Mouse (Mus musculus): ENCODE data around the gene Tspoap1.

The Tspoap1 gene

DNA sequence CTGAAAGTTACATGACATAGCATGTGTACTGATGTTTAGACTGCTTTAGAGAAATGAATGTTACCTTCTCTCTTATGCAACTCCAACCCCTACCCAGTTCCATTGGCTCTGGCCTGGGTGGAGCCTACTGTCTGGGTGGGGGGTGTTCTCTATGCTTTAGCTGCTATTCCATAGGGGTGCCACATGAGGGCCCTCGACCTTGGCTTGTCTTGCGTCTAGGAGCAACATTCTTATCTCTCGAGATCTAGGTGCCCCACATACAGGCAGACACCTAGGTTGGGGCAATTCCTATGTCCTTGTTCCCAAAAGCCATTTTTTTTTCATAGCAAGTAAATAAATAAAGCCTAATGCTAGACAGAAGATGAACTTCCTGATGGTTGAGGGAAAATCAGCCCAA is 734 bp upstream of the Tspoap1 start:
- DNase-seq (ENCODE audit: low spot score in 2 of 2): no peak

DNA sequence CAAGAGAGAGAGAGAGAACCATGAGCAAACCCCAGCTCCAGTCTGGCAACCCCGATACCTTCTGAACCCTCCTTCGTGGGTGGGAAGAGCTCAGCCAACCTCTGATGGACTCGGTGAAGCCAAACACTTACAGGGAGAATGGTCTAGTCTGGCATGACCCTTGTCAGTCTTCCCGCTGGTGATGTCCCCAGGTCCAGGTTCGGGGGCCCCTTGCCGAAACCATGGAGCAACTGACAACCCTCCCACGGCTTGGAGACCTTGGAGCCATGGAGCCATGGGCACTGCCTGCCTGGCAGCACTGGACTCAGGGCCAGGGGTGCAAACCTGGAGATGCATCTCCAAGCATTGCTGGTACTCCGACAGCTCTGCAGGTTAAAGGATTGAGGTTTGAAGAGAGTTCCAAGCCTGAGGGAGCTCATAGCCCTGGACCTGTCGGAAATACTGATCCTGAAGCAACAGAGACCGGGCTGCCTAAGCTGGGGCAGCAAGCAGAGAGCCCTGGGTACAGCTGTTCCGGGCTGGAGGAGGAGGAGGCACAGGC is 910 bp downstream of the Tspoap1 start:
- DNase-seq (ENCODE audit: low spot score in 2 of 2): no peak

DNA sequence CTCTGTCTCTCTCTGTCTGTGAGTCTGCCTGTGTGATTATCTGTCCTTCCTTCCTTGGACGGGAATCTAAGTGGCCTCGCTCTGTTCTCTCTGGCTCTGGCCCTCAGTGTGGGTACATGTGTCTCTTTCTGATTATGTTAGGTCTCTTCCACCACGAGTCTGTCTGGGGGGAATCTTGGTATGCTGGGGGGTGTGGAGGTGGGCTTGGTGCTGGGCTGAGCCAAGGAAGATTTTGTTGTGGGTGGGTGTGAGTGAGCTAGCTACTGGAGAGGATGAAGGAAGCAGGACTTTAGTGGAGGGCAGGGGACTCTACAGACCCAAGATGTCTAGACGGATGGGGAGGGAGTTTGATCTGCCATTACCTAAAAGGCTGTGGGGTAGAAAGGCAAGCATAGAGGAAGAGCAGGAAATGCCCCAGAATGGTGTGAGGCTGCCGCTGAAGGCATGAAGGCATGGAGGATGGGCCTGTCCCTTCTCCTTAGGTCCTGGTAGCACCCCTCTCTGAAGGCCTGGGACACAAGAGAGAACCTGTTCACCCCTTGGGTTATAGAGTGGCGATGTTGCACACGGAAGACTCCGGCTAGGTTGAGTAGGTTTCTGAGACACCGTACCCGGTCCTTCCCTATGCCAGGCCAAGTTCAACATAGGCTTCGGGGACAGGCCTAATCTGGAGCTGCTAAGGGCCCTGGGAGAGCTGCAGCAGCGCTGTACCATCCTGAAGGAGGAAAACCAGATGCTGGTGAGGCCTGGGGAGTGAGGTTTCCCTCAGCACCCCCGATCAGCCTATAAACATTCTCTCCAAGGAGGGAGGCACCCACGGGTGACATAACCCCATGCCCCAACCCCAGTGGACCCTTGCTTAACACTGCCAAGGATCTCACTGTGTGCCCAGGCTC is 1.7 kb downstream of the Tspoap1 start:
- DNase-seq (ENCODE audit: low spot score in 2 of 2): no peak

DNA sequence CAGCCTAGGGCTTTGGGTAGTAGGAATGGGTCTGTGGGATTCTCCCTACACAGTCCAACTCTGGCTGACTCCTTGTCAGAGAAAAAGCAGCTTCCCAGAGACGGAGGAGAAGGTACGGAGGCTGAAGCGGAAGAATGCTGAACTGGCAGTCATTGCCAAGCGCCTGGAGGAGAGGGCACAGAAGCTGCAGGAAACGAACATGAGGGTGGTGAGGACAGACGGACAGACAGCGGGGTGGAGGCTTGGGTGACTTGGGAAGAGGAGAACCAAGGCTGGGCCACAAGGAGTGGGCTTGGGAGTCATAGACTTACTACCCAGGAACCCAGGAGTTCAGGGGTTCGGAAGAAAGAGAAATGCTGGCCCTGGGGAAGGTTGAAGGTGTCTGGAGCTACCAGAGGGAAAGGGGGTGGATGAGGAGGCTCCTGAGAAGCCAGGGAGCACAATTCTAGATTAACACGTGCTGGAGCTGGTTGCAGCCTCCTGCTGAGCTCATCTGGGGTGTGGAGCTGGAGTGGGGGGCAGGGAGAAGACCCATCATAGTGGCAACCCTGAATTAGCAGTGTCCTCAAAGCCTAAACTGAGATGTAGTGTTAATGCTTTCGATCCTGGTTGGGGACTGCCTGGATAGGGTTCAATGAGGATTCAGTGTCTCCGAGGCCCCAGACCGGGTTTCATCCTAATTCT is 2.5 kb downstream of the Tspoap1 start:
- DNase-seq (ENCODE audit: low spot score in 2 of 2): peak in 1 of 2 experiments; percentile 41

DNA sequence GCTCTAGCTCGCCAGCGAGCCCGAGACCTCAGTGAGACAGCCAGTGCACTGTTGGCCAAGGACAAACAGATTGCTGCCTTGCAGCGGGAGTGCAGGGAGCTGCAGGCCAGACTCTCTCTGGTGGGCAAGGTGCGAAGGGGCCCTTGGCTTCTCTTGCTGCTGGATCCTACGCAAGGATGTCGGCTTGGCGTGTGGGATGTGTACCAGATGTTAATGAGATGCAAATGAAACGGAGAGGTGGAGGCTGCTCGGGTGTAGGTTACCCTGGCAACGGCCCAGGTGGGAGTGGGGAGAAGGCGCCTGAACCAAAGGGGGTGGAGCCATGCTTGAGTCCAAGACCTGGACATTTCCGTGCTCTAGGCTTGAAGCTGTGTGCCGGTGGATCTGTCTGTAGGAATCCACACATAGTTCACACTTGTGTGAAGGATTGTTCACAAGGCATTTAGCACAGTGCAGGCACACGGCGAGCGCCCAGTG is 3.2 kb downstream of the Tspoap1 start:
- DNase-seq (ENCODE audit: low spot score in 2 of 2): peak; percentile 69 to 78

DNA sequence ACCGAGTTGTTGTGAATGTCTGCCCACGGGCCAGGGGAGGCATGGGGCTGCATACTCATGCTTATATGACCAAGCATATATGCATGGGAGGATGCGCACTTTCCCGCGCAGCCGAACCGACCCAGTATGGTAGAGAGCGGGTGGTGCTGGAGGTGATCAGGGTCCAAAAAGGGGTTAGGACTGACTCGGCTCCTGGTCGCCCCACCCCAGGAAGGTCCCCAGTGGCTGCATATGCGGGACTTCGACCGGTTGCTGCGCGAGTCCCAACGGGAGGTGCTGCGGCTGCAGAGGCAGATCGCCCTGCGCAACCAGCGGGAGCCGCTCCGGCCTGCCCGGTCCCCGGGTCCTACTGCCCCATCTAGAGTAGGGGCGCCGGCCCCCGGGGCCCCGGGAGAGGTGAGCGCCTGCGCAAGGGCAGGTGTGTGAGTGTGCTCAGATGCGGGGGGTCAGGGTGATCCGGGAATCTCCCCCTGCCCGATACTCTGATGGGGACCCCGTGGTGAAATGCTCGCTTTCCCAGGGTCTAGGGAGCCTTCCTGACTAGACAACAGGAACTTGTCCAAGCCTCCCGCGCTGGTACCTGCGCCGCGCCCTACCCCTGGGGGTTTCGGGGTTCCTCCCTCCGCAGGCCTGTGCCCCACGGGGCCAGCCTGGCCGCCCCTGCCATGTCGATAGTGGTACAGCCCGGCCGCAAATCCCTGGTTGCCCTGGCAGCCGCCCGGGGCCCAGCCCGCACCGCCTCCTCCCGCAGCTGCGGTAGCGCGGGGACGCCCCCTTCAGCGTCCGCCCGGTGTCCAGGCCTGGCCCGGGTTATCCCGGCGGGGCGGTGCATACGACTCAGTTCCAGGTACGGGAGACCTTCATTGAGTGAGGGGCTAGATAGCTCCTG is 3.9 kb downstream of the Tspoap1 start:
- peak in 1 of 2 experiments; percentile 51 for DNase-seq (ENCODE audit: low spot score in 2 of 2)

DNA sequence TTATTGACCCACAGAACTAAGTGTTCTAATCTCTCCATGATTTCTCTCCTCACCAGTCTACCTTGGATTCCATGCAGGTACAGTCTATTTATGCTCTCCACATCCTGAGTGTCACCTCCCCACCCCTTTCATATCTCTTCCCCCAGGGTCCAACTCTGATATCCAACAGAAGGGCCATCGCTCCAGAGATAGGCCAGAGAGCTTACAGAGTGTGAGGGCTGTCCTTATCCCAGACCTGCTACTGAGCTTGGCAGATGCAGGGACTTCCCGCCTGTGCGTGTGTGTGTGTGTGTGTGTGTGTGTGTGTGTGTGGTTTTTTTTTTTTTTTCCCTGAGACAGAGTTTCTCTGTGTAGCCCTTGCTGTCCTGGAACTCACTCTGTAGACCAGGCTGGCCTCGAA is 8.4 kb downstream of the Tspoap1 start:
- DNase-seq (ENCODE audit: low spot score in 2 of 2): no peak

DNA sequence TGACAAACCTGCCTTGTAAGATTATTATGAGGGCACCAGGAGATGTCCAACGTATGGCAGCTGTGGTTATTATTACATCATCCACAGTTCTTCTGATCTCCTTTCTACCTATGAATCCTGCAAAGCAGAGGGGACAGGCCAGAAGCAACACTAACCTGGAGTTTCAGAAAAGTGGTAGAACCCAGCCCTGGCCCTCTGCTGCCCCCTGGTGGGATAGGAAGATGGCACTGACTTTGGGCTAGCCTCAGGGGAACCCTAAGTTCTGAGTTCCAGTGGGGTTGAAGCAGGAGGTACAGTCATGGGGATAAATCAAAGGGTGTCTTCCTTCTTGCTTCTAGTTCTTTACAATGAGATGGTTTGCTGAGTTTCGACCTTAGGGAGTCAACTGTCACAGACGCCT is 10.6 kb downstream of the Tspoap1 start:
- peak in 1 of 2 experiments; percentile 57 for DNase-seq (ENCODE audit: low spot score in 2 of 2)

DNA sequence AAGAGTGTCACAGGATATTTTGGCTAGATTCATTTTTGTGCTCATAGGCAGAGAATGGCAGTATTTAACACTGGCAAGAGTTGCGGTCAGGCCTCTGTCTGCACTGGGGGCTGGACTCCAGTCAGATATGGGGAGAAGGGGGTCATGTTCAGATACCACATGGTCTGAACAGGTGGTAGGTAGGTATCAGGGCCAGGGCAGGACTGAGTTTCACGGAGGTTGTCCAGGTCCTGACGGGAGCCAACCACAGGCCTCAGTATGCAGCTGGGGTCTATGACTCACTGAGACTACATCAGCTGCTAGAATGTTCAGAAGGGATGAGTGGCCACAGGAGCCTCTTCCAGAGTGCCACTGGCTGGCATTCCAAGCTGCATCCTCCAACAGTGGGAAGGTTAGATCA is 12.0 kb downstream of the Tspoap1 start:
- no peak for DNase-seq (ENCODE audit: low spot score in 2 of 2)

DNA sequence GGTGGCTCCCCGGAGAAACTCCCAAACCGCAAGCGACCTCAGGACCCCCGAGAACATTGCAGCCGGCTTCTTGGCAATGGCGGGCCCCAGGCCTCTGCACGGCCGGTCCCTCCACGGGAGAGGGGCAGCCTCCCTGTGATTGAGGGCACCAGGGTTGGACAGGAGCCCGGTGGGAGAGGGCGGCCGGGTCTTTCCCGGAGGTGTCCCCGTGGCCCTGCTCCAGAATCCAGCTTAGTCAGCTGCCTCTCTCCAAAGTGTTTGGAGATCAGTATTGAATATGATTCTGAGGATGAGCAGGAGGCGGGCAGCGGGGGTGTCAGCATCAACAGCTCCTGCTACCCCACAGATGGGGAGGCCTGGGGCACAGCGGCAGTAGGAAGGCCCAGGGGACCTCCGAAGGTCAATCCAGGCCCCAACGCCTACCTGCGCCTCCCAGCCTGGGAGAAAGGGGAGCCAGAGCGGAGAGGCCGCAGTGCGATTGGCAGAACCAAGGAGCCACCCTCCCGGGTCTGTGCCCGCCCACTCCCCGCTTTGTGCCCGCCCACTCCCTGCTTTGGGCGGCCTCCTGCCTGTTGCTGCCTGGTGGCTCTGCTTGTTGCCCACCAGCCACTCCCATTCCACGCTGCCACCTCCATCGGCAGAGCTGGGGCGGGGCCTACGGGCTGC is 17.9 kb downstream of the Tspoap1 start:
- DNase-seq (ENCODE audit: low spot score in 2 of 2): peak in 1 of 2 experiments; percentile 40

DNA sequence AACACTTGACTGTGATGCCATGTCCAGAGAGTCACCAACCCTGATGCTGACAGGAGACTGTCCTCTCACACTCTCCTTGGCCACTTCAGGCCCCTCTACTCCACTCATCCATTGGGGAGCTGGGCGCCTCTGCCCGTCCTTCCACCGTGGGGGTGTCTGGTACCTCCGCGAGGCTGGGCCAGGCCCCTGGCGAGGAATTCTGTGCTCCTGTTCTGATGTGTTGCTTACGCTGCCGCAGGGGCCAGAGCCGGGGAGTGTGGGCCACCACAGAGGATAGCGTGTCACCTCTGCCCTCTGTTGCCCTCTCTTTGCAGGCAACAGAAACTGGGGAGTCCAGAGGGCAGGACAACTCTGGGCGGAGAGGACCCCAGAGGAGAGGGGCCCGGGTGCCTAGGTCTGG is 18.6 kb downstream of the Tspoap1 start:
- no peak for DNase-seq (ENCODE audit: low spot score in 2 of 2)

DNA sequence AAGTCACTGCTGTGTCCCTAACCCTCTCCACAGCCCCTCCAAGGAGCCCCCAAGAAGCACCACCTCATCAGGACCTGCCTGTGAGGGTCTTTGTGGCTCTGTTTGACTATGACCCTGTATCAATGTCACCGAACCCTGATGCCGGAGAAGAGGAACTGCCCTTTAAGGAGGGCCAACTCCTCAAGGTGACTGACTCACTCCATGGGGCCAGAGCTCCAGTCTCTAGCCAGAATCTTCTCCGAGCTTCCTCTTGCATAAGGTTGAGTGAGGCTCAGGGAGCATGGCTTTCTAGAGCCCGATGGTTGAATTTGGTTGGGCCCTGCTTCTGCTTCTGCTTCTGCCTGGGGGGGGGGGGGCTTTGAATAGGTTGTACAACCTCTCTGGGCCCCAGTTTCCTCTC is 19.1 kb downstream of the Tspoap1 start:
- DNase-seq (ENCODE audit: low spot score in 2 of 2): no peak

DNA sequence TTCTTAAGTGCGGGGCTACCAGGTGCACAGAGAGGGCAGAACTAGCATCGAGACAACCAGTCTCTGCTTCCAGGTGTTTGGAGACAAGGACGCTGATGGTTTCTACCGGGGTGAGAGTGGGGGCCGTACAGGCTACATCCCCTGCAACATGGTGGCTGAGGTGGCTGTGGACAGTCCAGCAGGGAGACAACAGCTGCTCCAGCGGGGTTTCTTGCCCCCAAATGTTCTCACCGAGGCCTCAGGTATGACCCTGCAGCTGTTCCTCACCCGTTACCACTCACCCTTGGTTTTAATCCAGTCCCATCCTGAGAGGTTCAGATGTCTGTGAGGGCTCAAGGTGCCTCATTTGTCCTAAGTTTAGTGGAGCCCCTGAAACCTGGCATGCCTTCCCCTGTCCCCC is 19.8 kb downstream of the Tspoap1 start:
- no peak for DNase-seq (ENCODE audit: low spot score in 2 of 2)

DNA sequence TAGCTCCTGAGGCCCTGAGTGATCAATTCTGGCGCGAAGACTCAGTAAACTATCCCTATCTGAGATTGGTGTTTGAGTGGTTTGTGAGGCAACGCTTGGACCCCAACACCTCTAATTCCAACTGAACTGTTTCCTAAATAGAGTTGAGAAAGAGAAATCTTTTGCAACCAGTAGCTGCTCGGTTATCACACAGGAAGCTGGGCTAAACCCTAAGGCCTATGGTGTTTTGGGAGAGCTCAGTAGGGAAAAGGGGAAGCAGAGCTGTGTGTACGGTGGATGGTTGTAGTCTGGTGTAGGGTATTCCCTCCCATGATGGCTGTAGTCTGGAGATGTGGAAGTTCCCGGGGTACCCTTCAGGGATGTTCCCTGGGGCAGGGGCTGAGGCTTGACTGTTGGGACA is 29.7 kb downstream of the Tspoap1 start:
- no peak for DNase-seq (ENCODE audit: low spot score in 2 of 2)

DNA sequence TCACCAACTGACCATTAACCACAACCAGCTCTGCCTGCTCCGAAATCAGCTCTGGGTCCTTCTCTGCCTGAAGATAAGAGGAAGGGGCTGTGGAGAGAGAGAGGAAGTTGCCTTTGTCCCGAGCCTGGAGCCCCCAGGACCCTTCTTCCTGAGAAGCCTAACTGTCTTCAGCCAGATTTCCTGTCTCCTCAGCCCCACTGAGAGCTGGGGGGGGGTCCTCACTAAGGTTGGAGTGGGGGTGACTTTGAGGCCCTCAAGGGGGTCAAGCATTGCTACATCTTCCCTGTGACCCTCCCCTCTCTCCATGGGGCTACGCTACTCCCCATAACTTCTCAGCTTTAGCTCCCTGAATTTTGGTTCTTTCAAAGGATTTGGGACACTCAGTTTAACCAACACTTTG is 33.1 kb downstream of the Tspoap1 start, which contains the start of gene Mpo:
Gene Mpo, plus strand, starts transcription at position 122 of the 400 bp plus-strand sequence.
- no peak for DNase-seq (ENCODE audit: low spot score in 2 of 2)

DNA sequence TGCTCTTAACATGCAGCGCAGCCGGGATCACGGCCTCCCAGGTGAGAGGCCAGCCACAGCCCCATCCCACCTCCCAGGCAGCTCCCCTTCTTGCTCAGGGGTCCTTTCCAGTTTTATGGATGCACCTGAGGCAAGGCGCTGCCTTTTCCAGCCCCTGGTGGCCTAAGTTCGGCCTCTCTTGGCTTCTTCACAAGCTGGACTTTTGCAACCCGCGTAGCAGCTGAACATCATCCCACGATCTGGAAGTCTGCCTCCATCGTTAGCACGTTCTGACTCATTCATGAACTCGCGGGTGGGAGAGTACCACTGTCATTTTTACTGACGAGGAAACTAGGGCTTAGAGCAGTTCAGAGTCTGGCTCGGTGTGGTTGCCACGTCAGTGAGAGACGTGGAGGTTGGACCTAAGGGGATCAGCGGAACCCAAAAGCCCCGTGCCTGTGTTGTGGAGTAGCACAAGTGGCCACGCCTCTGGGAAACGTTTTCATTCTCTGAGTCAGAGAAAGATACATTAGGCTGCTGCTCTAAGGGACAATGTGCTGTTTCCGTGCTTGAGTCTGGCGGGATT is 41.5 kb downstream of the Tspoap1 start:
- DNase-seq (ENCODE audit: low spot score in 2 of 2): no peak

DNA sequence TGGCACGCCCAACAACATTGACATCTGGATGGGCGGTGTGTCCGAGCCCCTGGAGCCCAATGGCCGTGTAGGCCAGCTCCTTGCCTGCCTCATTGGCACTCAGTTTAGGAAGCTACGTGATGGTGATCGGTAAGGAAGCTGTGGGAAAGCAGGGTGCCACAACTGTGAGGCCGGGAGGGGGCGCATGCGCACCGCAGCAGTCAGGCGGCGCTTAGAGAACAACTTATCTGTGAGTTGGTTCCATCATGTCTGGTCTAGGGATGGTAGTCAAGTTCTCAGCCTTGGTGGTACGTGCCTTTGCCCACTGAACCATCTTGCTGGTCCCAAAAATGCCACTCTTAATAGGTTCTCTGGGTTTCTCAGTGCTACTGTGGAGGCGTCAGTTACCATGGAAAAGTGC is 42.3 kb downstream of the Tspoap1 start:
- DNase-seq (ENCODE audit: low spot score in 2 of 2): no peak

DNA sequence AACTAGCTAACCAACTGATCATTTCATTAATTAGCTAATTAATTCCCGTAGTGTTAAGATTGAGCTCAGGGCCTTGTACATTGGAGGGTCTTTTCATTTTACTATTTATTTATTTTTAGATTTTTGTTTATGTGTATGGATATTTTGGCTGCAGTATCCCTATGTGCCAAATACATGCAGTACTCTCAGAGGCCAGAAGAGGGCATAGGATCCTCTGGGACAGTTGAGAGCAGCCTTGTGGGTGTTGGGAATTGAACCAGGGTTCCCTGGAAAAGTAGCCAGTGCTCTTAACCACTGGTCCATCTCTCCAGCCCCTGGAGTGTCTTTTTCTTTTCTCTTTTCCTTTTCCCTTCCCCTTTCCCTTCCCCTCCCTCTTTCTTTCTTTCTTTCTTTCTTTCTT is 45.1 kb downstream of the Tspoap1 start:
- no peak for DNase-seq (ENCODE audit: low spot score in 2 of 2)

DNA sequence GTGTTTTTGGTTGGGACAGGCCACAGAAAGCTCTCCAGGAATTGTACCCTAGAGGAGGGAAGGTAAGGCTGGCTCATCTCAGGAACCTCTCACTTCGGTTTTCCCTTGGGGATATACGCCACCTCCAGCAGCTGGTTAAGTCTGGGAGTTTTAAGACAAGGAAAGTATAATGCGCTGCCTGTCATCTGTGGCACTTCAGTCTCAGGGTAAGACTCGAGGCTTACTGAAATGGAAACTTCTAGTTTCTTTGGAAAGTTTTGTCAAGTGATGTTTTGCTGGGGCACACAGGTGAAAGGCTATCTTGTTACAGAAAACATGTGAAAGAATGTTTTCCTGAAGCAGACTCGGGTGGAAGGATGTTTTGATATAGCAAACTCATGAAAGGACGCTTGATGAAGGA is 47.1 kb downstream of the Tspoap1 start:
- no peak for DNase-seq (ENCODE audit: low spot score in 2 of 2)

DNA sequence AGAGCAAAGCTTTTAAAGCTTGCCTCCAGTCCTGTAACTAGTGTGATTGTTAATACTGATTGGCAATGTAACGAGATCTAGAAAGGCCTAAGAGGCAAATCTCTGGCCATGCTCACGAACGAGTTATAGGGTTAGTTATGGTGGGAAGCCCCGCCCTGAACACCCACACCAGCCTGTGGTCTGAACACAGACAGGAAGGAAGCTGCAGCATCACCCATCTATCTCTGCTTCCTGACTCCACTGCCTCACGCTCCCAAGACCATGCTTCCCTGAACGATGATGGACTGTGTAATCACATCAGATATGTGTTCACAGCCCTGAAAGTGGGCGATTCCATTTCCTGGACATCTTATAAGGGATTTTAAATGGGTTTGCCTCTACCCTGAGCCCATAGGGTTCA is 47.9 kb downstream of the Tspoap1 start:
- no peak for DNase-seq (ENCODE audit: low spot score in 2 of 2)

DNA sequence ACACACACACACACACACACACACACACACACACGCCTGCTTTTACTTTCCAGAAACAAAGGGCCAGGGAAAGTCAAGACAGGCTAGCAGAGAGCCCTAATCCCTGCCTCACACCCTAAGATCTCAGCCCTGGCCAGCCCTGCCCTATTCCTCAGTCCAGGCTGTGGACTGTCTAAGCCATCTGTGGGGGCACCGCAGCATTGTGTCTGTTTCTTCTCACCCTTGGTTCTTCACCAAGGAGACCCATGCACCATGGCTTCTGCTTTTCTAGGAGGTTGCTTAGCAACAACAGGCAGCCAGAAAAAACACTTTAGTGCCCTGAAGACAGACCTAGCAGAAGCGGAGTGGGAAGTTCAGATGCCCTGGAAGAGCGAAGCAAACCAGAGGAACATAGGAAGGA is 51.1 kb downstream of the Tspoap1 start:
- no peak for DNase-seq (ENCODE audit: low spot score in 2 of 2)

Measured in frontal cortex, postnatal 14 days (tissue).